Mouse (Mus musculus) stomach, postnatal 0 days (tissue): ENCODE measurements at regions not wholly inside any gene's neighbourhood (a gene's known extent, or its start where the extent isn't known, plus 50 kb on each side); places are given as distances from the start of the nearest gene placed in this dataset.

ENCODE experiments used
- CTCF ChIP-seq: IDR thresholded peaks from 2 replicates; pipeline ENCODE4 v1.5.1; 2016; ENCODE audit warnings: antibody characterized with exemption, low read depth, mild to moderate bottlenecking, moderate library complexity
- EP300 ChIP-seq: optimal IDR thresholded peaks from 2 replicates; pipeline ENCODE3; 2016; ENCODE audit warnings: antibody characterized with exemption

- TF ChIP-seq EP300 (no peak), CTCF (no peak)
These were observed 85.6 kb upstream of the Spaca7 start for GRCm38 (mm10) chr8:12487201-12487600.
